Mouse (Mus musculus) MEL (cell line): ENCODE measurements around the gene Glp1r. TPM values are rescaled to one million over a fixed set of nuclear protein-coding genes. Genes with fewer than 3 reads are reported as not detected.
A peak's percentile ranks its signal among the peaks of the same experiment; 100 is the strongest.

Source experiments
- DNase-seq: peaks from one replicate; pipeline ENCODE4 v3.0.0; 2011; ENCODE audit warnings: low read depth, low spot score
- H3K27ac ChIP-seq: 2 replicates; pipeline ENCODE4 v1.5.1; 2012; ENCODE audit warnings: low read depth, mild to moderate bottlenecking, control low read depth, low read length, moderate library complexity; ENCODE audit not compliant: control insufficient read depth
- H3K27me3 ChIP-seq, 2 experiments: fragments of 150-350 bp in 1 of 2; sonication (generic) in 1 of 2; 2 replicates each; pipeline ENCODE4 v1.6.1; 2012; ENCODE audit warnings: low read length in 2 of 2, mild to moderate bottlenecking in 2 of 2, improper control_type of control experiment in 1 of 2, moderate library complexity in 1 of 2; ENCODE audit not compliant: insufficient read depth in 2 of 2, control insufficient read depth in 1 of 2
- H3K36me3 ChIP-seq, 2 experiments: 2 replicates each; pipeline ENCODE4 v1.6.1; 2012 to 2014; ENCODE audit warnings: low read length in 2 of 2, improper control_type of control experiment in 1 of 2, inconsistent platforms in 1 of 2, mild to moderate bottlenecking in 1 of 2; ENCODE audit not compliant: insufficient read depth in 2 of 2, control insufficient read depth in 1 of 2
- H3K4me1 ChIP-seq, 2 experiments: fragments of 150-350 bp in 1 of 2; sonication (generic) in 1 of 2; 2 replicates each; pipeline ENCODE4 v1.6.1; 2012; ENCODE audit warnings: low read length in 2 of 2, improper control_type of control experiment in 1 of 2, mild to moderate bottlenecking in 1 of 2; ENCODE audit not compliant: insufficient read depth in 2 of 2, control insufficient read depth in 1 of 2
- H3K4me3 ChIP-seq, 2 experiments: fragments of 150-350 bp in 1 of 2; sonication (generic) in 1 of 2; 2 replicates each; pipeline ENCODE4 v1.5.1; 2012; ENCODE audit warnings: low read depth in 2 of 2, low read length in 2 of 2, mild to moderate bottlenecking in 2 of 2, moderate library complexity in 2 of 2, control low read depth in 1 of 2, improper control_type of control experiment in 1 of 2; ENCODE audit not compliant: control insufficient read depth in 1 of 2, insufficient read depth in 1 of 2
- H3K79me2 ChIP-seq: 2 replicates; pipeline ENCODE4 v1.6.1; 2012; ENCODE audit warnings: mild to moderate bottlenecking, low read length, moderate library complexity; ENCODE audit not compliant: control insufficient read depth, poor library complexity, insufficient read depth
- H3K9ac ChIP-seq: 2 replicates; pipeline ENCODE4 v1.6.1; 2012; ENCODE audit warnings: low read depth, mild to moderate bottlenecking, control low read depth, low read length, moderate library complexity; ENCODE audit not compliant: control insufficient read depth, poor library complexity, severe bottlenecking
- H3K9me3 ChIP-seq: fragments of 150-350 bp; sonication (generic); replicated peaks from 2 replicates; pipeline ENCODE4 v1.6.1; 2012; ENCODE audit warnings: mild to moderate bottlenecking, low read length, improper control_type of control experiment, moderate library complexity; ENCODE audit not compliant: insufficient read depth
- BHLHE40 ChIP-seq: IDR thresholded peaks from 2 replicates; pipeline ENCODE4 v1.6.1; 2012; ENCODE audit warnings: low read depth, mild to moderate bottlenecking, inconsistent platforms, low read length, improper control_type of control experiment, borderline replicate concordance
- CHD1 ChIP-seq: IDR thresholded peaks from 2 replicates; pipeline ENCODE4 v1.6.1; 2012; ENCODE audit warnings: low read depth, mild to moderate bottlenecking, inconsistent platforms, low read length, improper control_type of control experiment
- CHD2 ChIP-seq: IDR thresholded peaks from 2 replicates; pipeline ENCODE4 v1.6.1; 2011; ENCODE audit warnings: low read length, improper control_type of control experiment
- CTCF ChIP-seq, 3 experiments: IDR thresholded peaks in 2 of 3; conservative IDR thresholded peaks in 1 of 3; 2 replicates each; pipeline ENCODE4 v1.5.1; 2011 to 2012; ENCODE audit warnings: low read length in 3 of 3, low read depth in 2 of 3, mild to moderate bottlenecking in 2 of 3, improper control_type of control experiment in 1 of 3, inconsistent platforms in 1 of 3, mixed read lengths in 1 of 3, moderate library complexity in 1 of 3; ENCODE audit not compliant: control insufficient read depth in 1 of 3, insufficient read depth in 1 of 3, poor library complexity in 1 of 3, severe bottlenecking in 1 of 3
- E2F4 ChIP-seq: IDR thresholded peaks from 2 replicates; pipeline ENCODE4 v1.6.1; 2011; ENCODE audit warnings: low read depth, low read length, improper control_type of control experiment, borderline replicate concordance
- ELF1 ChIP-seq: IDR thresholded peaks from 2 replicates; pipeline ENCODE4 v1.6.1; 2014; ENCODE audit warnings: low read depth, mild to moderate bottlenecking, inconsistent platforms, low read length, improper control_type of control experiment, moderate library complexity
- EP300 ChIP-seq, 2 experiments: IDR thresholded peaks; 2 replicates each; pipeline ENCODE4 v1.6.1; 2011; ENCODE audit warnings: improper control_type of control experiment in 2 of 2, low read length in 2 of 2, low read depth in 1 of 2, mild to moderate bottlenecking in 1 of 2
- ETS1 ChIP-seq: IDR thresholded peaks from 2 replicates; pipeline ENCODE4 v1.6.1; 2012; ENCODE audit warnings: low read depth, mild to moderate bottlenecking, inconsistent platforms, low read length, improper control_type of control experiment, moderate library complexity
- GABPA ChIP-seq: IDR thresholded peaks from 2 replicates; pipeline ENCODE4 v1.6.1; 2012; ENCODE audit warnings: low read depth, mild to moderate bottlenecking, inconsistent platforms, low read length, improper control_type of control experiment, moderate library complexity
- HCFC1 ChIP-seq: IDR thresholded peaks from 2 replicates; pipeline ENCODE4 v1.6.1; 2012; ENCODE audit warnings: low read depth, mild to moderate bottlenecking, inconsistent platforms, low read length, improper control_type of control experiment, moderate library complexity
- KAT2A ChIP-seq: conservative IDR thresholded peaks from 2 replicates; pipeline ENCODE4 v1.6.1; 2012; ENCODE audit warnings: low read depth, low read length, improper control_type of control experiment, inconsistent platforms
- MEF2A ChIP-seq: IDR thresholded peaks from 2 replicates; pipeline ENCODE4 v1.6.1; 2014; ENCODE audit warnings: low read depth, mild to moderate bottlenecking, inconsistent platforms, low read length, improper control_type of control experiment; ENCODE audit not compliant: poor library complexity, insufficient replicate concordance, severe bottlenecking; ENCODE audit errors: extremely low read depth
- MYB ChIP-seq: IDR thresholded peaks from 2 replicates; pipeline ENCODE4 v1.6.1; 2011; ENCODE audit warnings: mild to moderate bottlenecking, low read depth, low read length, improper control_type of control experiment
- NELFE ChIP-seq: IDR thresholded peaks from 2 replicates; pipeline ENCODE4 v1.6.1; 2011; ENCODE audit warnings: low read depth, low read length, improper control_type of control experiment
- POLR2A ChIP-seq, 2 experiments: IDR thresholded peaks; 2 replicates each; pipeline ENCODE4 v1.6.1; 2011 to 2012; ENCODE audit warnings: low read length in 2 of 2, mild to moderate bottlenecking in 2 of 2, control low read depth in 1 of 2, improper control_type of control experiment in 1 of 2, low read depth in 1 of 2, moderate library complexity in 1 of 2; ENCODE audit not compliant: control insufficient read depth in 1 of 2, insufficient read depth in 1 of 2, poor library complexity in 1 of 2
- POLR2AphosphoS2 ChIP-seq: IDR thresholded peaks from 2 replicates; pipeline ENCODE4 v1.6.1; 2011; ENCODE audit warnings: low read length, improper control_type of control experiment
- RAD21 ChIP-seq: IDR thresholded peaks from 2 replicates; pipeline ENCODE4 v1.6.1; 2011; ENCODE audit warnings: mild to moderate bottlenecking, low read depth, low read length, improper control_type of control experiment
- RCOR1 ChIP-seq: IDR thresholded peaks from 2 replicates; pipeline ENCODE4 v1.6.1; 2012; ENCODE audit warnings: low read depth, mild to moderate bottlenecking, inconsistent platforms, low read length, improper control_type of control experiment
- SIN3A ChIP-seq: IDR thresholded peaks from 2 replicates; pipeline ENCODE4 v1.6.1; 2012; ENCODE audit warnings: low read length, improper control_type of control experiment, inconsistent platforms
- SMC3 ChIP-seq: IDR thresholded peaks from 2 replicates; pipeline ENCODE4 v1.6.1; 2011; ENCODE audit warnings: low read depth, low read length, improper control_type of control experiment
- TAL1 ChIP-seq: IDR thresholded peaks from 2 replicates; pipeline ENCODE4 v1.6.1; 2012; ENCODE audit warnings: mild to moderate bottlenecking, inconsistent platforms, low read length, moderate library complexity, mixed read lengths
- TBP ChIP-seq: IDR thresholded peaks from 2 replicates; pipeline ENCODE4 v1.8.0; 2011; ENCODE audit warnings: low read depth, low read length, improper control_type of control experiment
- TCF12 ChIP-seq: IDR thresholded peaks from 2 replicates; pipeline ENCODE4 v1.6.1; 2014; ENCODE audit warnings: low read depth, mild to moderate bottlenecking, inconsistent platforms, low read length, improper control_type of control experiment, moderate library complexity
- UBTF ChIP-seq: IDR thresholded peaks from 2 replicates; pipeline ENCODE4 v1.6.1; 2012; ENCODE audit warnings: low read depth, mild to moderate bottlenecking, inconsistent platforms, low read length, improper control_type of control experiment, moderate library complexity, borderline replicate concordance; ENCODE audit not compliant: insufficient read depth
- USF1 ChIP-seq: IDR thresholded peaks from 2 replicates; pipeline ENCODE4 v1.6.1; 2014; ENCODE audit warnings: low read depth, mild to moderate bottlenecking, inconsistent platforms, low read length, improper control_type of control experiment, moderate library complexity
- ZC3H11A ChIP-seq: IDR thresholded peaks from 2 replicates; pipeline ENCODE4 v1.6.1; 2012; ENCODE audit warnings: low read depth, mild to moderate bottlenecking, inconsistent platforms, low read length, improper control_type of control experiment
- polyA plus RNA-seq, 2 experiments: library from polyadenylated mRNA; stranded (reverse) in 1 of 2; unstranded in 1 of 2; fragments of >175 nt in 1 of 2; fragments of >200 nt in 1 of 2; gene quantifications; 2 replicates each; pipeline versions ENCODE4 v1.2.1 to v1.2.4; 2012; ENCODE audit warnings: low replicate concordance in 2 of 2, low read depth in 1 of 2; ENCODE audit not compliant: insufficient read length in 2 of 2, insufficient read depth in 1 of 2, missing spikeins in 1 of 2
- total RNA-seq: library from RNA; depleted of rRNA; stranded (reverse); fragments of 300-350 nt; gene quantifications from 2 replicates; pipeline ENCODE4 v1.2.3, GENCODE M21; 2012

The Glp1r gene
- total and polyA plus RNA-seq, 3 experiments: 0.04 TPM; not detected in 1

- Histone ChIP-seq H3K27me3 (no peaks in the 10 kb centered on the region), H3K9me3 (no peaks in the 10 kb centered on the region), H3K27ac (no peak overlapping the region), H3K4me3 (no peak overlapping the region), H3K36me3 (no peaks in the 10 kb centered on the region), H3K79me2 (no peaks in the 10 kb centered on the region), H3K4me1 (no peaks in the 10 kb centered on the region), H3K9ac (no peak overlapping the region)
- no peak for DNase-seq
- TF ChIP-seq USF1 (no peak), EP300 (IDR thresholded peaks at IDR 0.05; ENCODE audit: low read depth in 1 of 2, low read length in 2 of 2) (no peak), CHD1 (no peak), GABPA (no peak), SMC3 (no peak), RCOR1 (no peak), ETS1 (no peak), MYB (no peak)
These were observed 9.5 kb upstream of the Glp1r start for GRCm38 (mm10) chr17:30892086-30892485.

GRCm38 (mm10) chr17:30892730-30893129 lies 8.9 kb upstream of the Glp1r start:
- DNase-seq: peak; percentile 68
- Histone ChIP-seq H3K4me3 (no peak overlapping the region), H3K4me1 (no peaks in the 10 kb centered on the region), H3K9me3 (no peaks in the 10 kb centered on the region), H3K79me2 (no peaks in the 10 kb centered on the region), H3K36me3 (no peaks in the 10 kb centered on the region), H3K27ac (no peak overlapping the region), H3K9ac (no peak overlapping the region), H3K27me3 (no peaks in the 10 kb centered on the region)
- peak; percentile 61 to 69 (median 66) for TF ChIP-seq CTCF (IDR thresholded peaks at IDR 0.05 in 2 of 3, conservative IDR thresholded peaks at IDR 0.05 in 1 of 3; ENCODE audit: control insufficient read depth in 1 of 3, insufficient read depth in 1 of 3, low read depth in 2 of 3, low read length in 3 of 3, poor library complexity in 1 of 3, severe bottlenecking in 1 of 3)
- no peak for TF ChIP-seq HCFC1
- peak; percentile 60 for TF ChIP-seq SMC3
- TF ChIP-seq RAD21: peak; percentile 44

GRCm38 (mm10) chr17:30897075-30897474 lies 4.5 kb upstream of the Glp1r start:
- Histone ChIP-seq H3K4me1 (no peaks in the 10 kb centered on the region), H3K79me2 (no peaks in the 10 kb centered on the region), H3K9ac (no peak overlapping the region)
- no peak for TF ChIP-seq ZC3H11A
- TF ChIP-seq TCF12: no peak
- no peak for TF ChIP-seq POLR2AphosphoS2
- TF ChIP-seq E2F4: no peak
- no peak for TF ChIP-seq HCFC1
- no peak for TF ChIP-seq ETS1
- TF ChIP-seq NELFE: no peak
- no peak for TF ChIP-seq TBP
- TF ChIP-seq BHLHE40: no peak
- TF ChIP-seq ELF1: no peak
- no peak for TF ChIP-seq MEF2A
- no peak for TF ChIP-seq TAL1
- TF ChIP-seq SIN3A: no peak
- no peak for TF ChIP-seq UBTF
- TF ChIP-seq RAD21: no peak
- no peak for TF ChIP-seq CHD2
- no peak for TF ChIP-seq KAT2A
- no peak for TF ChIP-seq USF1
- no peak for TF ChIP-seq GABPA
- TF ChIP-seq POLR2A (IDR thresholded peaks at IDR 0.05; ENCODE audit: control insufficient read depth in 1 of 2, insufficient read depth in 1 of 2, low read depth in 1 of 2, low read length in 2 of 2, poor library complexity in 1 of 2): no peak
- TF ChIP-seq, all 39 proteins: peak for 0
- Histone ChIP-seq H3K4me3 (no peak overlapping the region), H3K27me3 (no peaks in the 10 kb centered on the region), H3K36me3 (no peaks in the 10 kb centered on the region), H3K9me3 (no peaks in the 10 kb centered on the region), H3K27ac (no peak overlapping the region)
- no peak for DNase-seq
